7 mouse cellular contexts compared by ENCODE assay signal in the genomic region with DNA sequence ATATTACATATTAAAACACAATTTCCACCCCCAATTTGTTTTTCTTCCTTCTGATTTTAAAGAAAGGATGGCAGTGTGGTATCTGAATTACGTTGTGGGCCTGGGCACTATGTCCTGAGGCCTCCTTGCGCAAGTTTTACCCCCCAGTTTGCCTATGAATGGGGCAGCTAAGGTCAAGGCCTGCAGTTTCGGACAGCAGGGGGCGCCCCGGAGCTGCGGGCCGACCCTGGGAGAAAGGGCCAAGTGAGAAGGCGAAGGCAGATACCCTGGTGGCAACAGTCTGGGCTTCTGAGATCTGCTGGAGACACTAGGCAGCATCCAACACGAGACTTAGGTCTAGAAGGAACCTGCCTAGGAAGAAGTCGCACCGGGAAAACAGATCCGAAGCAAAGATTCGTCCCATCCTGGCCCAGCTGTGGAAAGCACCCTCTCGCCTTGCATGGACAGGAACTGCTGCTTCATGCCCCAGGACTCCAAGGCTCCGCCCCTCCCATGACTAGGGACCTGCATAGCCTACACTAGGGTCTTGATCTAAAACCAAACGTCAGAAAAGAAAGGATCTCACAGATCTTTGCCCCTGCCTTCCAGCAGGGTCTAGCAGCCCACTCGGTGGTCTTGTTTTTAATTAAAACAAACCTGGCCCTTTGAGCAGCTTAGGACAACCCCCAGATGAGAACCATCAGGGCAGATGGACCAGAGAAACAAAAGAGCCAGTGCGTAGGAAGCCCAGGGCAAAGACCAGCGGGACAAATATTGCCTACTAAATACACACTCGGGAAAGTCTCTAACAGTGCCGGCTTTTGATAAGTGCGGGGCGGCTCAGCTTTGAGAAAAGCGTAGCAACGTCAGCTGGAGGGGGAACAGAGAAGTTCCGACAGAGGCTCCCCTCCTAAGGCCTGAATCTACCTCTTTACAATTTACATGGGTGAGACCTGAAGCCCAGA.
A peak's percentile ranks its signal among the peaks of the same experiment; 100 is the strongest.
DNase-seq lines count a peak whose midpoint lies in the region; ATAC-seq and TF ChIP-seq lines count a peak whose summit lies in the region.

No protein-coding gene starts in this region.

- no peaks in the 10 kb centered on the region for H3K4me1 ChIP-seq in ES-Bruce4 (ENCODE audit: control insufficient read depth, insufficient read depth, low read length)
- no peaks in the 10 kb centered on the region for H3K4me1 ChIP-seq in heart, embryonic 11.5 days (ENCODE audit: control insufficient read depth, insufficient read depth, low read length)

- no peaks in the 10 kb centered on the region for H3K9me3 ChIP-seq in ES-Bruce4 (replicated peaks; ENCODE audit: control insufficient read depth, insufficient read depth, low read length, poor library complexity, severe bottlenecking)
- no peaks in the 10 kb centered on the region for H3K9me3 ChIP-seq in heart, embryonic 11.5 days (replicated peaks; ENCODE audit: control insufficient read depth, low read length)

- H3K27ac ChIP-seq in ES-Bruce4 (ENCODE audit: insufficient read depth, low read length): no peak overlapping the region
- H3K27ac ChIP-seq in heart, embryonic 11.5 days (ENCODE audit: low read depth, low read length): no peak overlapping the region

- no peak for TF ChIP-seq POLR2A in ES-Bruce4 (IDR thresholded peaks at IDR 0.05; ENCODE audit: insufficient read depth, low read length)

- H3K36me3 ChIP-seq in ES-Bruce4 (ENCODE audit: control insufficient read depth, insufficient read depth, low read length, poor library complexity, severe bottlenecking): no peaks in the 10 kb centered on the region
- H3K36me3 ChIP-seq in heart, embryonic 11.5 days (ENCODE audit: control insufficient read depth, insufficient read depth, low read length): no peaks in the 10 kb centered on the region

- no peak overlapping the region for H3K4me3 ChIP-seq in ES-Bruce4 (ENCODE audit: low read depth, low read length)
- H3K4me3 ChIP-seq in heart, embryonic 11.5 days (ENCODE audit: low read depth, low read length): no peak overlapping the region

- H3K27me3 ChIP-seq in ES-Bruce4 (ENCODE audit: control insufficient read depth, insufficient read depth, low read length, poor library complexity, severe bottlenecking): no peaks in the 10 kb centered on the region
- H3K27me3 ChIP-seq in heart, embryonic 11.5 days (ENCODE audit: control insufficient read depth, insufficient read depth, low read length): no peaks in the 10 kb centered on the region

- TF ChIP-seq EP300 in ES-Bruce4 (IDR thresholded peaks at IDR 0.05; ENCODE audit: insufficient read depth, low read depth, low read length): no peak

- H3K4me2 ChIP-seq in heart, embryonic 11.5 days: 0 out of 2 replicates have a peak overlapping the region, but pooled peaks have one; percentile 17

- DNase-seq in WW6 (ENCODE audit: low read depth, low spot score): peak; percentile 40
- DNase-seq in embryo, embryonic 10 days (ENCODE audit: low spot score): peak; percentile 65
- peak; percentile 38 to 43 for DNase-seq in layer of hippocampus, postnatal 14 days (ENCODE audit: low spot score in 2 of 2)
- DNase-seq in lung, postnatal 4 days: peak; percentile 78 to 86
- DNase-seq in spleen, postnatal 36 days (ENCODE audit: low spot score in 2 of 2): peak; percentile 61 to 62

- no peak for ATAC-seq in heart, embryonic 11.5 days (replicated peaks; ENCODE audit: insufficient number of reproducible peaks, low FRiP score, low TSS enrichment)

- H3K9ac ChIP-seq in ES-Bruce4 (ENCODE audit: low read depth, poor library complexity, severe bottlenecking): no peak overlapping the region
- H3K9ac ChIP-seq in heart, embryonic 11.5 days (ENCODE audit: low read depth, low read length): no peak overlapping the region

- 47% methylated on average over 26 of the region's 26 CpGs for WGBS in heart, embryonic 11.5 days (ENCODE audit: insufficient replicate concordance)

- peak; percentile 82 for TF ChIP-seq CTCF in ES-Bruce4 (IDR thresholded peaks at IDR 0.05; ENCODE audit: low read depth, low read length)
